Mouse (Mus musculus): Measurements from ENCODE around the gene Mapk9.
"Not testable (repeated sequence)": the region's sequence is repeated elsewhere in the genome, so short reads cannot be mapped to it uniquely, and the experiment has no call there.

Gene Mapk9

GRCm38 (mm10) chr11:49846401-49847070 is at the start of gene Mapk9:
TSS of gene Mapk9 (plus strand) at chr11:49846751.
- peak; percentile 95 to 97 for DNase-seq (ENCODE audit: low spot score in 2 of 2)

GRCm38 (mm10) chr11:49798931-49799330 is 47.6 kb upstream of the Mapk9 start:
- no peak for DNase-seq (ENCODE audit: low spot score in 2 of 2)

GRCm38 (mm10) chr11:49801516-49801915 is 45.0 kb upstream of the Mapk9 start:
- no peak for DNase-seq (ENCODE audit: low spot score in 2 of 2)

GRCm38 (mm10) chr11:49803801-49804200 is 42.8 kb upstream of the Mapk9 start:
- DNase-seq (ENCODE audit: low spot score in 2 of 2), result no peak

- no peak for DNase-seq (ENCODE audit: low spot score in 2 of 2)
Observed at GRCm38 (mm10) chr11:49806218-49806617, 40.3 kb upstream of the Mapk9 start.

GRCm38 (mm10) chr11:49808946-49809345 is 37.6 kb upstream of the Mapk9 start:
- no peak for DNase-seq (ENCODE audit: low spot score in 2 of 2)

GRCm38 (mm10) chr11:49810696-49811095 is 35.9 kb upstream of the Mapk9 start:
- not testable (repeated sequence) for DNase-seq (ENCODE audit: low spot score in 2 of 2)

GRCm38 (mm10) chr11:49811099-49811541 is 35.4 kb upstream of the Mapk9 start:
- peak in 1 of 2 experiments; percentile 23 for DNase-seq (ENCODE audit: low spot score in 2 of 2)

GRCm38 (mm10) chr11:49811879-49812278 is 34.7 kb upstream of the Mapk9 start:
- DNase-seq (ENCODE audit: low spot score in 2 of 2), result no peak

- DNase-seq (ENCODE audit: low spot score in 2 of 2), result no peak
Observed at GRCm38 (mm10) chr11:49818869-49819566, 27.5 kb upstream of the Mapk9 start.

- no peak for DNase-seq (ENCODE audit: low spot score in 2 of 2)
Observed at GRCm38 (mm10) chr11:49819676-49820075, 26.9 kb upstream of the Mapk9 start.

- no peak for DNase-seq (ENCODE audit: low spot score in 2 of 2)
Observed at GRCm38 (mm10) chr11:49820928-49821327, 25.6 kb upstream of the Mapk9 start.

GRCm38 (mm10) chr11:49821546-49821945 is 25.0 kb upstream of the Mapk9 start:
- no peak for DNase-seq (ENCODE audit: low spot score in 2 of 2)

GRCm38 (mm10) chr11:49822337-49822736 is 24.2 kb upstream of the Mapk9 start:
- no peak for DNase-seq (ENCODE audit: low spot score in 2 of 2)

- peak; percentile 41 to 81 for DNase-seq (ENCODE audit: low spot score in 2 of 2)
Observed at GRCm38 (mm10) chr11:49824896-49825295, 21.7 kb upstream of the Mapk9 start.

- DNase-seq (ENCODE audit: low spot score in 2 of 2), result no peak
Observed at GRCm38 (mm10) chr11:49827243-49827642, 19.3 kb upstream of the Mapk9 start.

- DNase-seq (ENCODE audit: low spot score in 2 of 2), result no peak
Observed at GRCm38 (mm10) chr11:49829176-49829745, 17.3 kb upstream of the Mapk9 start.

GRCm38 (mm10) chr11:49831980-49832379 is 14.6 kb upstream of the Mapk9 start:
- no peak for DNase-seq (ENCODE audit: low spot score in 2 of 2)

GRCm38 (mm10) chr11:49832962-49833361 is 13.6 kb upstream of the Mapk9 start:
- no peak for DNase-seq (ENCODE audit: low spot score in 2 of 2)

GRCm38 (mm10) chr11:49834248-49834647 is 12.3 kb upstream of the Mapk9 start:
- DNase-seq (ENCODE audit: low spot score in 2 of 2), result no peak

GRCm38 (mm10) chr11:49835257-49835956 is 11.1 kb upstream of the Mapk9 start:
- no peak for DNase-seq (ENCODE audit: low spot score in 2 of 2)

- DNase-seq (ENCODE audit: low spot score in 2 of 2), result no peak
Observed at GRCm38 (mm10) chr11:49837717-49838407, 8.7 kb upstream of the Mapk9 start.

All from urinary bladder, postnatal 4 days (tissue).